Mouse (Mus musculus): ENCODE measurements around the gene Alg5. TPM values are rescaled to one million over a fixed set of nuclear protein-coding genes. Genes with fewer than 3 reads are reported as not detected.
A peak's percentile ranks its signal among the peaks of the same experiment; 100 is the strongest.

Gene Alg5
- 53.5 and 65.8 TPM in 2 replicates for polyA plus RNA-seq (2015; fragmentation: Nextera tagmentation; extraction: Ambion mirVana)

DNA sequence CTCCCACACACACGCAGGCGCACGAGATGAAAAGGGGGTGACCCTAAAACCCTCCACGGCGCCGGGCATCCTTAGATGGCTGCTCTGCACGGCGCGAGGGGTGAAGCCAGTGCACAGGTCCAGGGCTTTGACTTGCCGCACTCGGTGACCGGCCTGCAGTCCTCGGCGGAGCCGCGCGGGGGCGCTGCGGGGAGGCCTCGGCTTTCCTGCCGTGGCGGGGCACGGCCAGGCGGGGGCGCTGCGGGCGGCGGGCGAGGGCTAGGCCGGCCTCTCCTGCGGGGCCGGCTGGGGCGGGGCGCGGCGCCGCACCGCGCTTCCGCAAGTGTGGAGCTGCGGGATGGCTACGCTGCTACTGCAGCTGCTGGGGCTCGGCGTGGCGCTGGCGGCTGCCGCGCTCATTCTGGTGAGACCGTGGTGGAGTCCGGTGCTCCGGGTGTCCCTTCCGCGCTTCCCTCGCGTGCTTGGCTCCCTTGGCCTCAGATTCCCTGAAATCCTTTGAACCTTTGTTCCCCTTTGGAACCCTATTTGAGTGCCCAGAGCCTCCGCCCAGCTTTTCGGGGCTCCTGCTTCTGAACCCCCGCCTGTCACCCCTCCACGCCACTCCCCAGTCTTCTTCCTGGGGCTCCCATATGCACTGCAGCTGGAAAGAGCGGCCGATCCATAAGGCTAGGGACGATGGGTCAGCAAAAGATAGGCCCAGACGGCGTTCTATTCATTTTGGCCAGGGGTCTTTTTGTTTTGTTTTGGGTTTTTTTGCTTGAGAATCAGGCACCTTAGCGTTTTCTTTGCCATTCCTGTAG, at the start of gene Alg5, which contains the start of gene Exosc8:
Gene Alg5, plus strand, starts transcription at position 293 of the 800 bp plus-strand sequence.
Gene Exosc8, minus strand, starts transcription at position 147 of the 800 bp plus-strand sequence.
- WGBS: 1% methylated on average over 52 of the region's 65 CpGs
- peak within 1 kb of the TSS; percentile 88 for H3K9ac ChIP-seq (replicated peaks; ENCODE audit: low read depth)
- H3K9me3 ChIP-seq (ENCODE audit: low read length): no peaks in the 10 kb centered on the region
- no peaks in the 10 kb centered on the region for H3K27me3 ChIP-seq (replicated peaks; ENCODE audit: insufficient read depth, low read length)
- no peaks in the 10 kb centered on the region for H3K36me3 ChIP-seq (ENCODE audit: insufficient read depth, low read length)
- ATAC-seq (peak; percentile 88), DNase-seq (ENCODE audit: low spot score) (peak; percentile 78)
- peak within 1 kb of the TSS; percentile 86 for H3K4me2 ChIP-seq (replicated peaks; ENCODE audit: low read depth, low read length)
- peaks cover 4% of the 10 kb centered on the region for H3K4me1 ChIP-seq (ENCODE audit: insufficient read depth, low read depth, low read length)
- H3K4me3 ChIP-seq (ENCODE audit: low read depth, low read length): peak within 1 kb of the TSS; percentile 80
- peak within 1 kb of the TSS; percentile 98 for H3K27ac ChIP-seq (ENCODE audit: low read length)
- peak; percentile 87 for TF ChIP-seq CTCF (IDR thresholded peaks at IDR 0.05)
- TF ChIP-seq EP300 (IDR thresholded peaks at IDR 0.05): no peak

DNA sequence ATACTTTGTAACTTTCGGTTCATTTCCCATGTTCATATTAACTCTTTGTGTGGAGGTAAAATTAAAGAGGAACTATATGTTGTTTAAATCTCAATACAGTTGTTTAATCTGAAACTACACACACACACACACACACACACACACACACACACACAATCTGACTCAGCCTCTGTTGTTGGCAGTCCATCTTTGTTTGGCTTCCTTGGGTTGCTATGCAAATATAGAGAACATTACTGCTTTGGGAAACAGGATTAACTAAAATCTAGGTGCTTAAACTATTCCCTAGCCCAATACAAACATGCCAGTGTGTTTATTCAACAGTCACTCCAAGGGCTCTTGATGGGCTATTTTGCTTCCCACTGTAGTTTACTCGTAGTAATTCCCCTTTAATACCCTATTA, 48.1 kb upstream of the Alg5 start:
- WGBS: 57% methylated on average over 2 of the region's 2 CpGs
- TF ChIP-seq CTCF (IDR thresholded peaks at IDR 0.05) (no peak), EP300 (IDR thresholded peaks at IDR 0.05) (no peak)
- Histone ChIP-seq H3K4me3 (ENCODE audit: low read depth, low read length) (no peak overlapping the region), H3K27me3 (replicated peaks; ENCODE audit: insufficient read depth, low read length) (no peaks in the 10 kb centered on the region), H3K4me2 (replicated peaks; ENCODE audit: low read depth, low read length) (no peak overlapping the region), H3K36me3 (ENCODE audit: insufficient read depth, low read length) (no peaks in the 10 kb centered on the region), H3K9me3 (ENCODE audit: low read length) (no peaks in the 10 kb centered on the region), H3K9ac (replicated peaks; ENCODE audit: low read depth) (no peak overlapping the region), H3K4me1 (ENCODE audit: insufficient read depth, low read depth, low read length) (no peaks in the 10 kb centered on the region; the same call in 1 of the 2 replicates), H3K27ac (ENCODE audit: low read length) (no peak overlapping the region)
- DNase-seq (ENCODE audit: low spot score) (peak; percentile 42), ATAC-seq (peak; percentile 44)

DNA sequence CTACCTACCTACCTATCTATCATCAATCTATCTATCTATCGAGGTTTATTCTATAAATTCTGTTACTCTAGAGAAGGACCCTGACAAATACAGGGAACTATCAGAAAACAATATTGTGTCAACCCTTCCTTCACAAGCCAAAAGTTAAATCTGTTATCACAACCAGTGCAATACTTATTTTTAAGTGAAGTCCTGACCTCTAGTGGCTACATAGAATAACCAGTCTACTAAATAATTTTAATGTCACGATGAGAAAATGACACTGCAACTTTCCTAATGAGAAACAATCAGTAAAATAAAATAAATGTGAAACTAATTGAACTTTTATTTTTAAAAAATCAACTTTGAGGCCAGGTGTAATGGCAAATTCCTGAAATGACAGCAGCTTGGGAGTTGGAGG, 46.2 kb upstream of the Alg5 start:
- 33% methylated on average over 2 of the region's 2 CpGs for WGBS
- no peaks in the 10 kb centered on the region for H3K36me3 ChIP-seq (ENCODE audit: insufficient read depth, low read length)
- no peak overlapping the region for H3K4me3 ChIP-seq (ENCODE audit: low read depth, low read length)
- H3K27me3 ChIP-seq (replicated peaks; ENCODE audit: insufficient read depth, low read length): no peaks in the 10 kb centered on the region
- no peaks in the 10 kb centered on the region; the same call in 1 of the 2 replicates for H3K4me1 ChIP-seq (ENCODE audit: insufficient read depth, low read depth, low read length)
- H3K27ac ChIP-seq (ENCODE audit: low read length): no peak overlapping the region
- no peak overlapping the region for H3K4me2 ChIP-seq (replicated peaks; ENCODE audit: low read depth, low read length)
- H3K9ac ChIP-seq (replicated peaks; ENCODE audit: low read depth): no peak overlapping the region
- peak; percentile 57 for TF ChIP-seq CTCF (IDR thresholded peaks at IDR 0.05)
- no peak for TF ChIP-seq EP300 (IDR thresholded peaks at IDR 0.05)
- no peaks in the 10 kb centered on the region for H3K9me3 ChIP-seq (ENCODE audit: low read length)
- DNase-seq (ENCODE audit: low spot score) (peak; percentile 70), ATAC-seq (no peak)

DNA sequence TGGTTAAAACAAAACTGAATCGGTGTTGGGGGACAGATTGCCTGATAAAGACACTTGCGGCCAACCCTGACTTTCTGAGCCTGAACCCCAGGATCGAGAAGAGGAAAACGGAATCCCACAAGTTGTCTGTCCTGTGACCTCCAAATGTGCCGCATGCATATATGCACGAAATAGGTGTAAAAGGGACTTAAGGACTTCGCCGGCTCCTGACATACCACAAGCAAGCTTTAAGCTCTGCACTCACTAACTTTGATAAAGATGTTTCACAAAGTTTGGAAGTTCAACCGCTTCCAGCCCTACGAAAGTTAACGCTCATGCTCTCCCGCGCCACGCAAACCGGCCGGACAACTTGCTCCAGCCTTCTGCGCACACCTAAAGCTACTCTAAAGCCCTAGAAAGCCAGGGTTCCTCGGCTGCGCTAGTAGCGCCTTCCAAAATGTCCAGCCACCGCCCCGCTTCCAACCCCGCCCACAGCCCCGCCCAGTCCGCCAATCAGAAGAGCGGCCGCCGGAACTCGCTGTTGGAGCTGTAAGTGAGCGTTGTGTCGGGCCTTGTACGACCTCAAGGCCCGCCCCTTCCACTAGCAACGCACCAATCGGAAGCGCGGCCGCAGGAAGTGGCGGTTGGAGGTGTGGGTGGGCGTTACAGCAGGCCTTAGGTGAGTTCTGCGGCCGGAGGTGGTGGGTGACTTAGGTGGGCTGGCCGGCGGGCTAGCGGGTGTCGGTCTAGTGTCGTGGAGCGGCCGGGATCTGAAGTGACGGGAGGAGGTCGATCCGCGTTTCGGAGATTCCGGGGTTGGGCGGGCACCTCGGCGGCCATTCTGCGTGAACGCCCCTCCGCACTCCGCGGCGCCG, 42.9 kb upstream of the Alg5 start, which contains the start of gene Supt20:
Gene Supt20, plus strand, starts transcription at position 606 of the 854 bp plus-strand sequence.
- no peaks in the 10 kb centered on the region for H3K27me3 ChIP-seq (replicated peaks; ENCODE audit: insufficient read depth, low read length)
- H3K4me1 ChIP-seq (ENCODE audit: insufficient read depth, low read depth, low read length): no peaks in the 10 kb centered on the region; the same call in 1 of the 2 replicates
- H3K27ac ChIP-seq (ENCODE audit: low read length): peak within 1 kb of the TSS; percentile 91
- WGBS: 2% methylated on average over 65 of the region's 65 CpGs
- ATAC-seq: peak; percentile 99
- TF ChIP-seq CTCF (IDR thresholded peaks at IDR 0.05) (no peak), EP300 (IDR thresholded peaks at IDR 0.05) (no peak)
- peak; percentile 99 for DNase-seq (ENCODE audit: low spot score)
- peak within 1 kb of the TSS; percentile 80 for H3K4me3 ChIP-seq (ENCODE audit: low read depth, low read length)
- H3K9me3 ChIP-seq (ENCODE audit: low read length): no peaks in the 10 kb centered on the region
- H3K9ac ChIP-seq (replicated peaks; ENCODE audit: low read depth): peak within 1 kb of the TSS; percentile 43
- peaks cover 5% of the 10 kb centered on the region; the same call in 1 of the 2 replicates for H3K36me3 ChIP-seq (ENCODE audit: insufficient read depth, low read length)
- H3K4me2 ChIP-seq (replicated peaks; ENCODE audit: low read depth, low read length): peak within 1 kb of the TSS; percentile 77

DNA sequence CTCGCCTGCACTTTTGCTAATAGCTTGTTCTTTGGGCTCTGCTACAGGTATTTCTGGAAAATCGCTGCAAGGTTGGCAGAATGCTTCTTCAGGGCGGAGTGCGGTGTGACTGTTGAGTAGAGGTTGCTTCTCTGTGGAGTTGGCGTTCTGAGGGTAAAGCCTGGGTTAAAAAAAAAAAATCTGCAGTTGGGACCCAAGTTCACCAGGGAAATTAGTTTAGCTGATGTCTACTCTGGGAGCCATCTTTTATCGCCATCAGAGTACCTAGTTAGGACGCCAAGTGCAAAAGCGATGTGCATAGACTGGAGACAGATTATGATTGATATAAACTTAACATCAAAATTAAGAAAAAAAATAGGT, 42.3 kb upstream of the Alg5 start:
- Histone ChIP-seq H3K27ac (ENCODE audit: low read length) (peak overlapping the region; percentile 91), H3K4me1 (ENCODE audit: insufficient read depth, low read depth, low read length) (no peaks in the 10 kb centered on the region; the same call in 1 of the 2 replicates), H3K9me3 (ENCODE audit: low read length) (no peaks in the 10 kb centered on the region), H3K27me3 (replicated peaks; ENCODE audit: insufficient read depth, low read length) (no peaks in the 10 kb centered on the region), H3K4me2 (replicated peaks; ENCODE audit: low read depth, low read length) (peak overlapping the region; percentile 49), H3K36me3 (ENCODE audit: insufficient read depth, low read length) (peaks cover 5% of the 10 kb centered on the region; the same call in 1 of the 2 replicates), H3K4me3 (ENCODE audit: low read depth, low read length) (peak overlapping the region; percentile 80), H3K9ac (replicated peaks; ENCODE audit: low read depth) (peak overlapping the region; percentile 43)
- WGBS: 0% methylated on average over 8 of the region's 8 CpGs
- DNase-seq (ENCODE audit: low spot score) (no peak), ATAC-seq (0 out of 2 replicates have a peak, but pooled peaks have one; percentile 1)
- no peak for TF ChIP-seq EP300 (IDR thresholded peaks at IDR 0.05)
- no peak for TF ChIP-seq CTCF (IDR thresholded peaks at IDR 0.05)

Data from lung, postnatal 0 days (tissue).